Mouse (Mus musculus): ENCODE data around the gene Herc6. TPM values are rescaled to one million over a fixed set of nuclear protein-coding genes. Genes with fewer than 3 reads are reported as not detected.

The Herc6 gene
- 10 to 100 TPM; 21.4 to 25.6 TPM for polyA plus RNA-seq (2017; shearing (Covaris generic))

DNA sequence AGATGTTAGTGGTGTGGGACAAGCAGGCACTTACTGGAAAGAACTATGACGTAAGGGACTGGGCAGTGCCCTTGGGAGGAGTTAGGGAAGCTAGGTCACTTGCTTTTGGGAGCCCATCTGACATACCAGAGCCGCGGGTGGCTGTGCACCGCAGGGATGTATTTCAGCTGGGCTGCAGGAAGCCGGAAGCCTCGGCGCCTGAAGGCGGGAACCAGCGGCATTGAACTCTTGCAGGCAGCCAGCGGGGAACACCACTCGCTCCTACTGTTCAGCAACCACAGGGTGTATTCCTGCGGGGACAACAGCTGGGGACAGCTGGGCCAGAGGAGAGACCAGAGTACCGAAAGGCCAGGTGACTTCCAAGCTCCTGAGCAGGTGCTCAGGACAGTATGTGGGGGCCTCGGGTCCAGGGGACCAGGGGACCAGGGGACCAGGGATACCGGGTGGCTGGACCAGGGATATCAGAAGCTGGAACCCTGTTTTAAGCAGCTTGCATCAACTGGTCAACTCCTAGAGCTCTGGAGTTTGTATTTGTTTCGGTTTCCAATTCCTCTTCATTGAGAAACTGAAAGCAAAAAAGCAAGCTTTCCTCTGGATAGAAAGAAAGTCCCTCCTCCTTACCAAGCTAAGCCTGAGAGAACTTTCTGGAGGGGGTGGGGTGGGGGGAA, at the start of gene Herc6:
Herc6 (plus strand) TSS at position 120 of the 668 bp plus-strand sequence.

DNA sequence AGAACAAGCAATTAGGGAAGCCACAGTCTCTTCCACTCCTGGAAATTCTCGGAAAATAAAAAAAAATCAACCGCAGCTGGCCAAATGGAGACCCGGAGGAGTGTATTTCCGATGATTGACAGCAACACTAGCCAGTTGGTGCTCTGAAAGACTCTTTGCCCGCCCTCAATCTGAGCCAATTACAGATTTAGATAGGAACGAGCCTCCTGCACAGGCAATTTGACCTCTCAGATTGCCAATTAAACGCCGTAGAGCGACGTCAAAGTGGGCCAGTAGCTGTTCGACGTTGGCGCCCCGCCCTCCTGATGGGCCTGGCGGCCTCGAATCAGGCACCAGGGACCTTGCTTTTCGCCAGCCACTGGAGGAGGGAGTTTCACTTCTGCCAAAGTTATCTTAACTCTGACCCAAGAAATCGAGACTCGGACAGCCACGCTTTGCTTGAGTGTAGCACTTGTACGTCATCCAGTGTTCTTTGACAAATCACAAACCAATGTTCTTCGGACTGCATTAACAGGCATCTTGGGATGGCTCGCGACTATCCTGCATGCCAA, 45.3 kb upstream of the Herc6 start, which contains the start of gene Ppm1k:
Ppm1k (minus strand) TSS at position 83 of the 551 bp plus-strand sequence.

DNA sequence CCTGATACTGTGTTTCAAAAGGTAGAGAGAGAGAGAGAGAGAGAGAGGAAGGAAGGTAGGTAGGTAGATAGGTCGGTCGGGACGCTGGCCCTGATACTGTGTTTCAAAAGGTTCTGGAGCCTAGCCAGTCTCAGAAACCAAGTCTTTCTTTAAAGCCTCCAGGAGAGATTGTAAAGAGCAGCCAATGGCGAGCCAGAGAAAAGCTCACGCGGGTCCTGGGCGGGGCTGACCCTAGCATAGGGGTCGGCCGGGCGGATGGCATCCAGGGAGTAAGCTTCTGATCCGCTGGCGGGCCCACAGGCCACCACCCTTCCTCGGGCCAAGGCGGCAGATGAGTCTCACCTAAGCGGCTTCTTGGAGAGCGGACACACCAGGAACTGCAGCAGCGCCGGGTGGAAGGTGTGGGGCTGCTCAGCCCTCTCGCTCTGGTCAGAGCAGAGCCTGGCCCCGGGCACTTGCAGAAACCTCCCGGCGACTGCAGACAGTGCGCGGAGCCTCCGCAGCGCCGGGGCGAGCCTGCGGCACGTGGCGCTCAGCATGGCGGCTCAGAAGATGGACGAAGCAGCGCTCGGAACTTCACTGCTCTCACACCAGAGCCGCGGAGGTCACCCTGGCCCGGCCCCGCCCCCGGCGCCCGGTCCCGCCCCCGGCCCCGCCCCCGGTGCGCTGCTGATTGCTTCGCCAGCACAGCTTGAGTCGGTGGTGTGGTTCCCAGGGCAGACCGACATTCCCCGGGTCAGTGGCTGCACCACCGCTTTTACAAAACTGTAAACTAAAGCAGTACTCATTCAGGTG, 110.9 kb downstream of the Herc6 start, which contains the start of gene Pyurf:
Pyurf (minus strand) TSS at position 612 of the 795 bp plus-strand sequence.

DNA sequence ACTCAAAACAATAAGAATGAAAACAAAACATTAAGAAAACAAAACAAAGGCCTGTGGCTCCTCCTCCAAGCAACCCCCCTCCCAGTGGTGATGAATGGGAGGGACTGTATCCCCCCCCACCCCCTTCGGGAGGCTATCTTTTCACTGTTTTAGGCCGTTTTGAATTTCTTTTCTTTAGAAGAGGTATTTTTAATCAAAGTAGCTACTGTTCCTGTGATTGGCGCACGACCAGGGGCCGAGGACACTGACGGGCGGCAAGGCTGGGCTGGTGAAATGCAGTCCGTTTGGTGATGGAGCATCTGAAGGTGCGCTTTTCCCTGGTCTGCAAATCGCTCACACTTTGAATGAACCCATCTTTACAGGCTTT, 121.6 kb downstream of the Herc6 start, which contains the start of gene Lancl2:
Lancl2 (plus strand) TSS at position 165 of the 367 bp plus-strand sequence.

Other genes starting within 250 kb of the Herc6 start
- not detected for gene Vmn1r17, start 217.3 kb upstream of the Herc6 start, polyA plus RNA-seq (2017; shearing (Covaris generic))
- gene Vmn1r18, start 185.2 kb upstream of the Herc6 start, polyA plus RNA-seq (2017; shearing (Covaris generic)): under 1 TPM in 1 of 2 experiments, not detected in 1; 0.22 TPM
- not detected for gene Vmn1r19, start 177.2 kb upstream of the Herc6 start, polyA plus RNA-seq (2017; shearing (Covaris generic))
- gene Vmn1r20, start 152.1 kb upstream of the Herc6 start, polyA plus RNA-seq (2017; shearing (Covaris generic)): not detected
- 10 to 100 TPM in 1 of 2 experiments, 1 to 10 TPM in 1; 8.4 to 13.2 TPM for gene Ppm1k, start 45.5 kb upstream of the Herc6 start, polyA plus RNA-seq (2017; shearing (Covaris generic))
- 1 to 10 TPM; 4.8 to 6.5 TPM for gene Pyurf, start 111.1 kb downstream of the Herc6 start, polyA plus RNA-seq (2017; shearing (Covaris generic))
- 10 to 100 TPM in 1 of 2 experiments, 1 to 10 TPM in 1; 9.4 to 10.8 TPM for gene Lancl2, start 121.5 kb downstream of the Herc6 start, polyA plus RNA-seq (2017; shearing (Covaris generic))
- gene Vopp1, start 244.2 kb downstream of the Herc6 start, polyA plus RNA-seq (2017; shearing (Covaris generic)): 10 to 100 TPM; 17.0 to 20.3 TPM

Measured in activated CD4-positive, CD25-positive, alpha-beta regulatory T cell (primary cell).